Mouse (Mus musculus) urinary bladder, adult 18-20 months (tissue): ENCODE measurements at regions not wholly inside any gene's neighbourhood (a gene's known extent, or its start where the extent isn't known, plus 50 kb on each side); places are given as distances from the start of the nearest gene placed in this dataset.
"Not testable (repeated sequence)": the region's sequence is repeated elsewhere in the genome, so short reads cannot be mapped to it uniquely, and the experiment has no call there.

Experiments used
- DNase-seq, 2 experiments: peaks; one replicate each; pipeline ENCODE4 v3.0.0; 2022; ENCODE audit warnings: low spot score in 2 of 2, mixed read lengths in 2 of 2

DNA sequence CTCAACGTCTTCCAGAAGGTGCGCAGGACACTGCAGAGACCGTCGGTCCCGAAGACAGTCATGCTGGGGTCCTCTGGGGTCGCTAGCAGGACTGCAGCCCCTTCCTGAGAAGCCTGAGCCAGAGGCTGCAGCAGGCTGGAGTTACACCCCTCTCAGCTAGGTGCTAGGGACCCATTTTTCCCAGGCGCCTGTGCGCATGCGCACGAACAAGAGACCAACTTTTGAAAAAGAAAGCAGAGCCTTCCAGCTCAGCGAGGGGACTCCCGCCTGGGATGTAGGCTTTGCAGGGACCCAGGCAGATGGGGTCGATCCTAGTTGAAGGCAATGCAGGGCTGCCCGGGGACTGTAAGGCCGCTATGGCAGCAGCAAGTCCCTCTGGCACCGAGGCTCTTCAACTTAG lies 104.7 kb upstream of the Atg7 start:
- not testable (repeated sequence) for DNase-seq

GRCm38 (mm10) chr6:114550096-114550669 lies 92.7 kb upstream of the Atg7 start:
- DNase-seq, result peak; percentile 1 to 6

GRCm38 (mm10) chr6:114553072-114553471 lies 89.8 kb upstream of the Atg7 start:
- not testable (repeated sequence) for DNase-seq

DNA sequence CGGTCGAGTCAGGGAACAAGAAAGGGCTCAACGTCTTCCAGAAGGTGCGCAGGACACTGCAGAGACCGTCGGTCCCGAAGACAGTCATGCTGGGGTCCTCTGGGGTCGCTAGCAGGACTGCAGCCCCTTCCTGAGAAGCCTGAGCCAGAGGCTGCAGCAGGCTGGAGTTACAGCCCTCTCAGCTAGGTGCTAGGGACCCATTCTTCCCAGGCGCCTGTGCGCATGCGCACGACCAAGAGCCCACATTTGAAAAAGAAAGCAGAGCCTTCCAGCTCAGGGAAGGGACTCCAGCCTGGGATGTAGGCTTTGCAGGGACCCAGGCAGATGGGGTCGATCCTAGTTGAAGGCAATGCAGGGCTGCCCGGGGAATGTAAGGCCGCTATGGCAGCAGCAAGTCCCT lies 87.7 kb upstream of the Atg7 start:
- DNase-seq, result not testable (repeated sequence)

GRCm38 (mm10) chr6:114577319-114577718 lies 65.6 kb upstream of the Atg7 start:
- DNase-seq, result peak; percentile 5 to 10
